Mouse (Mus musculus): Measurements from ENCODE around the gene Kansl1. TPM values are rescaled to one million over a fixed set of nuclear protein-coding genes. Genes with fewer than 3 reads are reported as not detected.
A peak's percentile ranks its signal among the peaks of the same experiment; 100 is the strongest.

Kansl1 gene
- polyA plus RNA-seq, 1 experiment, result 93.0 TPM

DNA sequence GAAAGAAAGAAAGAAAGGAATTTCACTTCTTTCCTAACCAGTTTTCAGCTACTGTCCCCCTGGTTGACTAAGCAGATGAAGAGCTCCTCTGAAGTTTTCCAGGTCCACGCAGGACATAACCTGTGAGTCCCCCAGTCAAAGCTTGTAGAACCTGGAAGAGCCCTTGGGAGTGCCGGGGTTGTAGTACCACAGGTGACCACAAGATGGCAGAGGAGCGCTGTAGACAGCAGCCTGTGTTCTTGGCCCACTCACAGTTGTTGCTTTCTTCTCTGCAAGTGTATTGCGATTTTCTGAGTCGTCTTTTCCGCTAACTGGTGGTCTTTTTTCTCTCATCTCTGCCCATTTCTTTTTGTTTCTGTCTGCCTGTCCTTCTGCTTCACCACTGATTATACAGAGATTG is 153.0 kb downstream of the Kansl1 start:
- WGBS, result 5% methylated on average over 6 of the region's 6 CpGs
- peak; percentile 57 to 71 for DNase-seq (ENCODE audit: low read depth in 1 of 2, low spot score in 2 of 2)
- Histone ChIP-seq H3K27ac (ENCODE audit: insufficient read depth, low read length) (no peak overlapping the region), H3K36me3 (ENCODE audit: control insufficient read depth, insufficient read depth, low read length) (no peaks in the 10 kb centered on the region), H3K27me3 (ENCODE audit: control insufficient read depth, insufficient read depth, low read length) (peaks cover 5% of the 10 kb centered on the region), H3K4me1 (ENCODE audit: control insufficient read depth, insufficient read depth, insufficient read length) (peaks cover 6% of the 10 kb centered on the region; the same call in 1 of the 2 replicates), H3K4me3 (ENCODE audit: extremely low read depth, insufficient read depth, insufficient read length) (no peak overlapping the region)
- TF ChIP-seq CTCF (IDR thresholded peaks at IDR 0.05; ENCODE audit: extremely low read depth, insufficient read depth, insufficient read length, insufficient replicate concordance), result peak; percentile 96
- no peak for TF ChIP-seq POLR2A (IDR thresholded peaks at IDR 0.05; ENCODE audit: low read depth, low read length)

DNA sequence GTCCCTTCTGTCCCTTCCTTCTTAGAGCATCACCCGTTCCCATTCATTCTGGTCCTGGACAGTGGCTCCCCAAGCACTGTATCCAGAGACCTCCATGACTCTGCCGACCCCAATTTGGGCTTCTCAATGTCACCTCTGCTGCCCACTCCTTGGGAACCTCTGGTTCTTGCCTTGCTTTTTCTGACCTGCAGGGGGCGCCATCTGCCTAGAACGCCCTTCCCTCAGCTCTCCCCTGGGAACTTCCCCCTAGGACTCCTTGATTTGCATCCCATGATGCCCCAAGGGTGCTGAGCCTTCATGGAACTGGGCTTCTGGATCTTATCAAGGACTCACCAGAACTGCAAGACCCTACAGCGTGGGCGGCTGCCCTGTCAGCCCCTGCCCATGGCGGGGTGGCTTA is 157.0 kb downstream of the Kansl1 start:
- peak; percentile 41; the same call in 1 of the 2 replicates for TF ChIP-seq CTCF (IDR thresholded peaks at IDR 0.05; ENCODE audit: extremely low read depth, insufficient read depth, insufficient read length, insufficient replicate concordance)
- TF ChIP-seq POLR2A (IDR thresholded peaks at IDR 0.05; ENCODE audit: low read depth, low read length), result no peak

DNA sequence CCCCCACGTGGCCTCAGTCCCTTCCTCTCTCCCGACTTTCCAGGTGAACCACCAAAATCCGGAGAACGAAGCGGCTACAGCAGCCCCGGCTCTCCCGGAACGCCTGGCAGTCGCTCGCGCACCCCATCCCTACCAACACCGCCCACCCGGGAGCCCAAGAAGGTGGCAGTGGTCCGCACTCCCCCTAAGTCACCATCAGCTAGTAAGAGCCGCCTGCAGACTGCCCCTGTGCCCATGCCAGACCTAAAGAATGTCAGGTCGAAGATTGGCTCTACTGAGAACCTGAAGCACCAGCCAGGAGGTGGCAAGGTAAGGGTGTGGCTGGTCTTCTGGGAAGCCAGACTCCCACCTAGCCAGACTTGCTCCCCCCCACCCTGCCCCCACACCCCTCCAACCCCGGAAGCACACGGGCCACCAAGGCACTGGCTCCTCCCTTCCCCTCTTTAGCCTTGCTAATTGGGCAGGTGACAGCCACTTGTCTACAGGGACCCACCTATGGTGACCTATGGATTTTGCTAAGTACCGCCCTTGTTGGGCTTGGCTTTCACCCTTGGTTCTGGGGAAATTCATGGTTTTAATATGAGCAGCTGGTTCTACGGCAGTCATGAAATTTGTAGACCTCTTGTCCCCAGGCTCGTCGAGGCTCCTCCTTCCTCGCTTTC is 158.3 kb downstream of the Kansl1 start:
- H3K27me3 ChIP-seq (ENCODE audit: control insufficient read depth, insufficient read depth, low read length), result peaks cover 1% of the 10 kb centered on the region
- DNase-seq (ENCODE audit: low read depth in 1 of 2, low spot score in 2 of 2), result peak in 1 of 2 experiments; percentile 7
- TF ChIP-seq POLR2A (IDR thresholded peaks at IDR 0.05; ENCODE audit: low read depth, low read length), result no peak
- TF ChIP-seq CTCF (IDR thresholded peaks at IDR 0.05; ENCODE audit: extremely low read depth, insufficient read depth, insufficient read length, insufficient replicate concordance), result no peak
- WGBS, result 23% methylated on average over 23 of the region's 23 CpGs
- H3K27ac ChIP-seq (ENCODE audit: insufficient read depth, low read length), result no peak overlapping the region
- no peaks in the 10 kb centered on the region for H3K36me3 ChIP-seq (ENCODE audit: control insufficient read depth, insufficient read depth, low read length)
- H3K4me1 ChIP-seq (ENCODE audit: control insufficient read depth, insufficient read depth, insufficient read length), result no peaks in the 10 kb centered on the region
- no peak overlapping the region for H3K4me3 ChIP-seq (ENCODE audit: extremely low read depth, insufficient read depth, insufficient read length)

More for the DNA sequence above, 157.0 kb downstream of the Kansl1 start:
- no peak overlapping the region for H3K4me3 ChIP-seq (ENCODE audit: extremely low read depth, insufficient read depth, insufficient read length)
- DNase-seq (ENCODE audit: low read depth in 1 of 2, low spot score in 2 of 2), result no peak
- no peak overlapping the region for H3K27ac ChIP-seq (ENCODE audit: insufficient read depth, low read length)
- H3K27me3 ChIP-seq (ENCODE audit: control insufficient read depth, insufficient read depth, low read length), result peaks cover 1% of the 10 kb centered on the region
- WGBS, result 68% methylated on average over 7 of the region's 7 CpGs
- no peaks in the 10 kb centered on the region for H3K36me3 ChIP-seq (ENCODE audit: control insufficient read depth, insufficient read depth, low read length)
- no peaks in the 10 kb centered on the region for H3K4me1 ChIP-seq (ENCODE audit: control insufficient read depth, insufficient read depth, insufficient read length)

DNA sequence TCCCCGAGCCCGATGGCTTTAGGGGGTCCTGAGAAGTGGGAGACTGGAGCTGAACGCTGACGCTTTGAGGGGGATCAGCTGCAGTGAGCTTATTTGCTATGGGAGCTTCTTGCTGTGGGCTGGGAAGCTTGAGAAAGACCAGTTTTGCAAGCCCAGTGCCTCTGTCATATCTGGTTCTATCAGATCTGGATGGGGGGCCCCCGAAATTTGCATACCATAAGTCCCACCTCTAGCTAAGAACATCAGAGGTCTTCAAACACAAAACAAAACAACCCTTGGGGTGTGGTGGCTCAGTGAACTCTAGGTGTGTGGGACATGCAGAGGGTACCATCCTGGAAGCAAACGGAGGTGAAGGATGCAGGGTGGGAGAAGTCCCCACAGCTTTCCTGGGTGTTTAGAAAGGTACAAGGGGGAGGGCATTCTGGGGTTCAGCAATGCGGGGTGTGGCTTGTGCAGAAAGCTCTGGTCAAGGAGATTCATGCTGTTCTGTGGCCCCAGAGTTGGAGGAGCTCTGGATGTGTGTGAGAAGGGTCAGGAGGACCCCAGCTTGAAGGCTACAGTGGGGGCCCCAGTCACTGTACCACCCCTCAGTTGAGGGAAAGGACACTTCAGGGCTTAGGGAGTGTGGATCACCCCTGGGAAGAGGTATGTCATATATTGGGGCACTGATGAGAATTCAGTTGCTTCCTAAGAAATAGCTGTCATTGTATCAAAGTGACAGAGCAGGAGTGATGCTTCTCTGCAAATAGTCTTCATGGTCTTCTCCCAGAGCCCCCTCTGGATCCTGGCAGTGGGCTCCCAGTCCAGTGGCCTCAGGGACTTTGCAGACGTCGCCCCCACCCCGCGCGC is 159.1 kb downstream of the Kansl1 start:
- H3K27ac ChIP-seq (ENCODE audit: insufficient read depth, low read length), result no peak overlapping the region
- WGBS, result 42% methylated on average over 12 of the region's 12 CpGs
- no peaks in the 10 kb centered on the region for H3K4me1 ChIP-seq (ENCODE audit: control insufficient read depth, insufficient read depth, insufficient read length)
- H3K27me3 ChIP-seq (ENCODE audit: control insufficient read depth, insufficient read depth, low read length), result peaks cover 1% of the 10 kb centered on the region
- TF ChIP-seq CTCF (IDR thresholded peaks at IDR 0.05; ENCODE audit: extremely low read depth, insufficient read depth, insufficient read length, insufficient replicate concordance), result no peak
- no peak for DNase-seq (ENCODE audit: low read depth in 1 of 2, low spot score in 2 of 2)
- no peaks in the 10 kb centered on the region for H3K36me3 ChIP-seq (ENCODE audit: control insufficient read depth, insufficient read depth, low read length)
- no peak overlapping the region for H3K4me3 ChIP-seq (ENCODE audit: extremely low read depth, insufficient read depth, insufficient read length)

DNA sequence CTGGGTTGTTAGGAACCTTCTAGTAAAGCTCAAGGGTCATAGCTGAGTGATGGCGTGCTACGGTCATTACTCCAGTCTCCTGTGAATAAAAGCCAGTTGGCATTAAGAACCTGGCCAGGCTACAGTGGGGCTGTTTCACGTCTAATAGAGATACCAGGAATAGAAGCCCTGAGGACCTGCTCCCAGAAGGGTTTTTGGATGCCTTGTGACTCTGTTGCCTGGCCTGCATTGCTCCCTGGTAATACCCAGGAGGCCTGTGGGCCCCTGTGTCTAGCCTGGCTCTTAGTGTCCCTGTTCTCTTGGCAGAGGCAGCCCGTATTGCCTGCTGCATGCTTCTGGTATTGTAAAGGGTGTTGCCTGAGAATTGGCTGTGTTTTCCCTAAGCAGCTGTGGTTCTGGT is 161.5 kb downstream of the Kansl1 start:
- no peak for TF ChIP-seq POLR2A (IDR thresholded peaks at IDR 0.05; ENCODE audit: low read depth, low read length)
- TF ChIP-seq CTCF (IDR thresholded peaks at IDR 0.05; ENCODE audit: extremely low read depth, insufficient read depth, insufficient read length, insufficient replicate concordance), result no peak
- Histone ChIP-seq H3K36me3 (ENCODE audit: control insufficient read depth, insufficient read depth, low read length) (no peaks in the 10 kb centered on the region), H3K27me3 (ENCODE audit: control insufficient read depth, insufficient read depth, low read length) (peaks cover 1% of the 10 kb centered on the region), H3K4me1 (ENCODE audit: control insufficient read depth, insufficient read depth, insufficient read length) (no peaks in the 10 kb centered on the region), H3K27ac (ENCODE audit: insufficient read depth, low read length) (no peak overlapping the region), H3K4me3 (ENCODE audit: extremely low read depth, insufficient read depth, insufficient read length) (no peak overlapping the region)
- 81% methylated on average over 4 of the region's 4 CpGs for WGBS
- no peak for DNase-seq (ENCODE audit: low read depth in 1 of 2, low spot score in 2 of 2)

DNA sequence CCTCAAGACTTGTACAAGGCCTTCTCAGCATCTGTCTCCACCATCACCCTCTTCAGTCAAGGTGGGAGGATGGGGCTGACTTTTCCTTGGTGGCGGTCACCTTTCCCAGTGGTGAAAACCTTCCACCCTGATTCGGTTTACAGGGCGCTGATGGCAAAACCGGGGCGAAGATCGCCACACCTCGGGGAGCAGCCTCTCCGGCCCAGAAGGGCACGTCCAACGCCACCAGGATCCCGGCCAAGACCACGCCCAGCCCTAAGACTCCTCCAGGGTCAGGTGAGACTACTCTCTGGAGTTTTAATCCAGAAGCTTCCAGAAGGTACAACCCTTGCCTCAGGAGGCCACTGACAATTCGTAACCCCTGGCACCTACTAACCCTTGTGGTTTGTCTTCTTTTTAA is 162.2 kb downstream of the Kansl1 start:
- Histone ChIP-seq H3K36me3 (ENCODE audit: control insufficient read depth, insufficient read depth, low read length) (no peaks in the 10 kb centered on the region), H3K27ac (ENCODE audit: insufficient read depth, low read length) (no peak overlapping the region), H3K4me3 (ENCODE audit: extremely low read depth, insufficient read depth, insufficient read length) (no peak overlapping the region), H3K4me1 (ENCODE audit: control insufficient read depth, insufficient read depth, insufficient read length) (no peaks in the 10 kb centered on the region), H3K27me3 (ENCODE audit: control insufficient read depth, insufficient read depth, low read length) (peaks cover 1% of the 10 kb centered on the region)
- no peak for DNase-seq (ENCODE audit: low read depth in 1 of 2, low spot score in 2 of 2)
- WGBS, result 92% methylated on average over 13 of the region's 13 CpGs
- TF ChIP-seq CTCF (IDR thresholded peaks at IDR 0.05; ENCODE audit: extremely low read depth, insufficient read depth, insufficient read length, insufficient replicate concordance) (no peak), POLR2A (IDR thresholded peaks at IDR 0.05; ENCODE audit: low read depth, low read length) (no peak)

DNA sequence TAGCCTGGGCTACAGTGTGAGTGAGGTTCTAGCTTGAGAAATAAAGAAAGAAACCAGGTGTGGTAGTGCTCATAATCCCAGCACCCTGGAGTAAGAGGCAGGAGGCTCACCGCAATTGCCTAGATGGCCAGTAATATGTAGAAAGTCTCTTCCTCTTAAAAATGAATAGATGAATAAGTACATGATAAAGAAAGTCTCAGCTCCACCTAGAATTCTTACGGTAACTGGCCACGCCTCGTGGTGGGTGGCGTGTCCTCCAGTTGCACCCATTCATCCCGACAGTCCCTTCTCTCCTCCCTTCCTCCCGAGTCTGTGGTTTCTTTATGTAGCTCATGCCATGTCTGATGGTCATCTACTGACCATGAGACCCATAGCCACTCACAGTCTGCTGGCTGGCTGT is 162.9 kb downstream of the Kansl1 start:
- no peak overlapping the region for H3K4me3 ChIP-seq (ENCODE audit: extremely low read depth, insufficient read depth, insufficient read length)
- no peaks in the 10 kb centered on the region for H3K4me1 ChIP-seq (ENCODE audit: control insufficient read depth, insufficient read depth, insufficient read length)
- 84% methylated on average over 7 of the region's 7 CpGs for WGBS
- peaks cover 1% of the 10 kb centered on the region for H3K27me3 ChIP-seq (ENCODE audit: control insufficient read depth, insufficient read depth, low read length)
- H3K27ac ChIP-seq (ENCODE audit: insufficient read depth, low read length), result no peak overlapping the region
- no peak for TF ChIP-seq CTCF (IDR thresholded peaks at IDR 0.05; ENCODE audit: extremely low read depth, insufficient read depth, insufficient read length, insufficient replicate concordance)
- no peak for TF ChIP-seq POLR2A (IDR thresholded peaks at IDR 0.05; ENCODE audit: low read depth, low read length)
- DNase-seq (ENCODE audit: low read depth in 1 of 2, low spot score in 2 of 2), result no peak
- no peaks in the 10 kb centered on the region for H3K36me3 ChIP-seq (ENCODE audit: control insufficient read depth, insufficient read depth, low read length)

Measured in spleen, adult 2 months (tissue).